Mouse (Mus musculus) c-Kit-positive CD71-positive TER-119-positive erythroid progenitor cells, embryonic 14.5 days (primary cell): ENCODE measurements around the gene Ecm1.

Experiments used
- DNase-seq: peaks from one replicate; pipeline ENCODE4 v3.0.0-alpha.2; 2013; ENCODE audit warnings: low spot score

The Ecm1 gene

GRCm38 (mm10) chr3:95739353-95740104 is at the start of gene Ecm1:
Gene Ecm1 (minus strand): TSS chr3:95739569.
- DNase-seq = no peak

DNA sequence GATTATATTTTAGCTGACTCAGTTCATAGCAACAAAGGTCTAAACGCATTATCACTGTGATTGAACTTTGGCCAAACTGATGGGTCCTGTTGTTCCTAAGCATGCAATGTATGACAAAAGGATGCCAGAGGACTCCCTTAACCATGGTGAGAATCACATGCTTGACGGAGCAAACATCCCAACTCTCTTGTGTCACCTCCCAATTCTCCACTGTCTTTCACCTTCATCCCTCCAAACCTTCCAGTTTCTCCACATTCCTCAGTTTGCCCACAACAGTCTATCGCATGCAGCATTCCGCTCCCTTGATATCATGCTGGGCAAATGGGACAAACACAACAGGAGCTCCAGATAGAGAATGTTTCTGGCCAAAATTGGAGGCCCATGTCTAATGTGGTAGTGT is 46.1 kb upstream of the Ecm1 start:
- no peak for DNase-seq

DNA sequence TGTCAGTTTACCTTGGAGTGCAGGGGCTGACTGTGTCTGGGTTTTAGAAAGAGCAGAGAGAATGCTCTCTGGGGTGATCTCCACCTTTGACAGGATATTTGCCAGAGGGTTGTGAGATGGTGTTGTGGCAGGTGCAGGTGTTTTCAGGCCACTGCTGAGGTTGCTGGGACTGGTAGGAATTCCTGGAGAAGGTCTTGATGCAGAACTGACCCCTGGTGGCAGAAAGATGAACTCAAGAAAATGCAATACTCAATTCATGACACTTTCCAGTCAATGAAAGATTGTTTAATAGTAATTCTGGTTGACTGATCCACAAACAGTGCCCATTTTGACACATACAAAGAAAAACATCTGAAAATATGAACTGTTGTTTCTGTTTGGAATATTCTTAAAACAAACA is 32.6 kb upstream of the Ecm1 start:
- DNase-seq = peak; percentile 22

DNA sequence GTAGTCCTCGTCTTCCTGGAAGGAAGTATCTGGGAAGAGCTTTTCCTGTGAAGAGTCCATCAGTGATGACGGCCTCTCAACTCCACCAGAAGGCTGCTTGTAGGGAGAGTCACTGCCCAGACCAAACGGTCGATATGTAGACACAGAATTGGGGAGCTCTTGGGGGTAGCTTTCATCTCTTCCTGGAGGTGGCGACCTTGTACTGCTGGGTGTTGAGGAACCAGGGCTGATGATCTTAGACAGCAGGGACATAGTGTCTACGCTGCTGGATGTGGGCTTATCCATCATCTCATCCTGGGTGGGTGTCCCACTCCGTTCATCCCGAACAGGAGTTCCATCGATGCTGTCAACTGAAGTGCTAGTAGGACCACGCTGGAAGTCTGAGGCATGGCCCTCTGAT is 26.2 kb upstream of the Ecm1 start:
- DNase-seq = no peak

- DNase-seq = no peak
Measured at GRCm38 (mm10) chr3:95763811-95764210, 24.4 kb upstream of the Ecm1 start.

DNA sequence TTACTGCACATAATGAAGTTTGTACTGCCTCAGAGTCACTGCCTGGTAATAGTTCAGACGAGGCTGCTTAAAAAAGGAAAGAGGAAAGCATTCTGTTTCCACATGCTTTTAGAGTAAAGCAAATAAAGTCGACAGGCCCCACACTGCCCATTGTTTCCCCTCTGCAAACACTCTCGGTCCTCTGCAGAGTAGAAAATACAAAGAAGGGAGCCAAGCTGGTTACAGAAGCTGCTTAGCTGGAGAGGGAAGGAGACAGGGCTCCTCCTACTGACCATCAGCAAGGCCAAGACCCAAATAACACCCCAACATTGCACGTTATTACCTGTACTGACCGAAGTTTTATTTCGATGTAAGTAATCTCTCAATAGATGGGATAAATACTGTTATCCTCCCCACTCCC is 23.6 kb upstream of the Ecm1 start:
- no peak for DNase-seq

- no peak for DNase-seq
Measured at GRCm38 (mm10) chr3:95761771-95762170, 22.4 kb upstream of the Ecm1 start.

- no peak for DNase-seq
Measured at GRCm38 (mm10) chr3:95760656-95761055, 21.3 kb upstream of the Ecm1 start.

- DNase-seq = no peak
Measured at GRCm38 (mm10) chr3:95760106-95760505, 20.7 kb upstream of the Ecm1 start, which contains the start of gene Tars2. Gene Tars2 (minus strand): TSS chr3:95760206.

DNA sequence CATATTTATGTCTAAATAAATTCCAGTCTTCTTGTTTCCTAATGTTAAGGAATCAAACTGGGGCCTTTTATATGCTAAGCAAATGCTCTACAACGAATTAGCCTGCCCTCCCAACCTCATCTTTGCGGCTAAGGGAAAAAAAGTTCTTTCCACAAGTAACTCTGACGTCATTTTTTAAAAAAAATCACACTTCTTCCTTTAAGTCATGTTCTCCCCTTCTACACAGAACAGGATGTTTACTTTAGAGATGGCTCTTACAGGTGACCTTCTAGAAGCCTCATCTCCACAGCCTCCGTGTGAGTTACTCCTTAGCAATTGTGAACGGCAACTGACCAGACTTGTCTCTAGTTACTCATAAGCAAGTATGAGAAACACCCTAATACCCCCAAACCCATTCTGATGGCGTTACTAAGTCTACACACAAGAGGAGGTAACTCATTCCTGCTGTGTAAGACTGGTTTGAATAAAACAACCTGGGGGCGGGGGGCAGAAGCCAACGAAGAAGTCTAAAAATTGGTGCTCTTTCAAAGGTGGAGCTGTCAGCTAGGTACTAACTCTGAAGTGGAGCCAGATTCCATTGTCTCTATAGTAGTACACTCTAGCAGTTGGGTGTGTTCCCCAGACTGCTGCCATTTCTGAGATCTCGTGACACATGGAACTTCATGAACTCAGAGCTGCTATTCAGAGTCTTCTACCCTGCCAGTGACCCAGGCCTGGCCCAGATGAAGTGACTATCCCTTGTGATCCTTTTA is 19.3 kb upstream of the Ecm1 start:
- no peak for DNase-seq

GRCm38 (mm10) chr3:95756808-95757207 is 17.4 kb upstream of the Ecm1 start:
- no peak for DNase-seq

GRCm38 (mm10) chr3:95754345-95755206 is 15.2 kb upstream of the Ecm1 start:
- DNase-seq = peak; percentile 93

DNA sequence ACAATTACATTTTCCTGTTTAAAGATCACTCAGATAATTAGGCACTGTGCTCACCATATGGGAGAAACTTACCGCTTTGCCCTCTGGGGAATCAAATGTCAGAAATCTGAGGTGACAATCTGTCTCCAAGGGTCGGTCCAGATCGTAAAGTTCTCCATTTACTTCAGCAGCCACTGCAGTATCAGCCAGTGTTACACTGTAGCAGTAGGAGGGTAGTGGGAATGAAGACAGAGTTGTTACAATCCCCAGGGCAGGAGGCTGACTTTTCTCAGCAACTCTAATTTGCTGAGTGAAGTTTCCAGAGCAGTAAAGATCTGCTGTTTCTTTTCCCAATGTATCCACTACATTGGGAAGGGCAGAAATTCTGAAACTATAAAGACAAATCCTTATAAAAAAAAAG is 13.6 kb upstream of the Ecm1 start:
- no peak for DNase-seq

- DNase-seq = no peak
Measured at GRCm38 (mm10) chr3:95740406-95740805, 1.0 kb upstream of the Ecm1 start.

DNA sequence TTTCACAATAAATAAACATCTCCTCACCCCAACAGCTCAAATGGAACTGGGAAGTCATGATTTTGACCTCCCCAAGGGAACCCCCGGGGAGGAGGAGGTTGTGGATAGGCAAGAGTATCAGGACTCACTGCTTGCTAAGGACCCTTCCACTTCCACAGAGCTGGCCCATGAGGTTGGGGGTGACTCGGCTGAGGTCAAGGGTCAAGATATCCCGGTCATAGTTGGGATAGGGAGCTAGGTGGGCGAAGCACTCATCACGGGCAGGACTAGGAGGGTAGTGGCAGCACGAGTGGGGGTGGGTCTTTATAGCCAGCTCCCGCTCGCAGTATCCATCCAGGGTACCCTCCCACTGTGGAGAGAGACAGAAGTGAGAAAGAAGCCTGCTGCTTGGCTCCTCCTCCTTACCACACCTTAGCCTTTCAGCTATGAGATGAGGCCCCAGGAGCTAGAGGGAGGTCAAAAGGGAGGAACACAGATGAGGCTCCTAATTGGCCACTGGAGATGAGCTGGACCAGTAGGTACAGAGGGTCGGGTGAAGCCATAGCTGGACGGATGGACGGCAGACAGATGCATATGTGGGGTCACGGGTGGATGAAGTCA is 4.2 kb downstream of the Ecm1 start:
- no peak for DNase-seq

GRCm38 (mm10) chr3:95734092-95734702 is 5.2 kb downstream of the Ecm1 start:
- peak; percentile 80 for DNase-seq

DNA sequence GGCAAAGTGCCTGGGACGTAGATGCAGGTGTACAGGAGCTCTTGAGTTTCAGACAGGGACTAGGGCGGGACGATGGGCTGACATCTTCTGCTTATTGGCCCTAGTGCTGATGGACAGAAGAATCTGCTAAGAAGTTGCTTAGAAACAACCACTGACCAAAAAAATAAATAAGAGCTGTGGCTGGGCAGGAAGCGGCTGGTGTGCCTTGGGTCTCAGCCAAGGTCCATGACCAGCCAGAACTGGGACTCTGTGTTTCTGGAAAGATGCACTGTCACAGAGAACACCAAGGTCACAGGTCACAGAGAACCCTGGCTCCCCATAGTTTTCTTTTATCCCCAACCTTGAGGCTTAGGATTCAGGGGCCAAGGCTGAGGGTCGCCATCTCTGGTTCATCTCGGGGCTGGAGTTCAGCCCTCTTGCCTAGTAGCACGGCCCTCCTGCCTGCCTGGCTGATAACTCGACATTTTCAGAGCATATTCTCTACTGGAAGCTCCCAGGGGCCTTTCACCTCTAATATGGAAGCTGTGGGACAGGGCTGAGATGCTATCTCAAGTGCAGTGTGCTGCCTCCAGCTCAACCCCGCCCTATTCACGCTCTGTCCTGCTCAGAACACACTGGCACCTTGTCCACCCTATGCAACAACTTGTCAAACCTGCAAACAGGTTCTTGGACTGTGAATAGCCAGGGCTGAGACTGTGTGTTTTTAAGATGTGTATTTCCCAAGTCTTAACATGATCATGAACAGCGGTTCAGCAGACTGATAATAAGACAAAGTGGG is 6.4 kb downstream of the Ecm1 start:
- no peak for DNase-seq

DNA sequence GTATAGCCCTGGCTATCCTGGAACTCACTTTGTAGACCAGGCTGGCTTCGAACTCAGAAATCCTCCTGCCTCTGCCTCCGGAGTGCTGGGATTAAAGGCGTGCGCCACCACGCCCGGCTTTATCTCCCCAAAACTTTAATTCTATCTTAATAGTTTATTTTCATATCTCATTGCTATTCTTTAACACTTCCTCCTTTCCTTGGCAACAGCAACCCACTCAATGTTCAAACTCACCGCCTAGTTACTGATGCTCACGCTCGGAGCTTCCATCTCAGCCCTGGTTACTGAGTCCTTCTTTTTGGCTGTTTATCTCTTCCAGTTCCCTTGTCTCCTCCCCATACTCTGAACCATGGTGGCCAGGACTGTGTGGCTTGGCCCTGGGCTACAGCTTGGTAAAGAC is 7.1 kb downstream of the Ecm1 start:
- DNase-seq = no peak

- no peak for DNase-seq
Measured at GRCm38 (mm10) chr3:95731802-95732201, 7.6 kb downstream of the Ecm1 start.

DNA sequence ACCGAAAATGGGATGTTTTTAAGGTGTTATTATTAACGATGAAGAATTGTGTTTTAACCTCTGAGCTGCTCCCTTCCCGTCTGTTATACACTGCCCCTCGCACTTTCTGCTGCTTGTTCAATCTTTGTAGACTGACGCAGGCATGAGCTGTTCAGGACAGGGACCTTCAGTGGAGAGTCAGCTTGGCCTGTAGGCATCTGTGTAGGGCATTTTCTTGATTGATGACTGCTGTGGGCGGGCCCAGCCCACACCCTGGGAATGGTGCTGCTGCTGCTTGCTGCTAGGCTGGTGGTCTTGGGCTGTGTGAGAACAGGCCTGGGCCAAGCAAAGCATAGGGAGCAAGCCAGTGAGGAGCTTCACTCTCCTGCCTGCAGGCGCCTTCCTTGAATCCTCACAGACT is 8.9 kb downstream of the Ecm1 start:
- DNase-seq = no peak

DNA sequence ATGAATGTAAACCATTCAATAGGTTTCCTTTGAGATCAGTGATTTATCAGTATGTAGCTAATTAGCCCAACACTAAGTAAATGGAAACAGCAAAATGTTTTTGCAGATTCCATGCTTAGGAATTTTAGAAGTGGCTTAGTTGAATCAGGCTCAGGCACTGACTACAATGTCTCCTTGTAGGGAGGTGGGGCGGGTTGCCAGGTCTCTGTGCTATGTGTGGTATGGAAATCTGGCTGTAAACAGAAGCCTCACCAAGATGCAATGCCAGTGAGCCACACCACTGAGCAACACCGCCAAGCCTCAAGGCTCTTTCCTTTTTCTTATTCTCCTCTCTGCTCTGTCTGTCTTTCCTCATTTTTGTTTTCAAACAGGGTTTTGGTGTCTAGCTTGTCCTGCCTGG is 10.5 kb downstream of the Ecm1 start:
- DNase-seq = no peak
